Mouse (Mus musculus) regulatory T cell (primary cell): ENCODE measurements around the gene Tradd.

Experiments used
- in situ Hi-C: fragments of 300-600 bp; cut with MboI, MseI; formaldehyde crosslinking; loops from one replicate; pipeline ENCODE4 v1.15.1; 2025; ENCODE audit warnings: high pct_unique_total_duplicates

Tradd gene

GRCm38 (mm10) chr8:105264024-105264982 lies at the start of gene Tradd, which contains the start of gene Fbxl8:
TSS of gene Tradd (minus strand) at chr8:105264609.
TSS of gene Fbxl8 (plus strand) at chr8:105264648.
- in situ Hi-C loops: loop anchor here (25.0 kb wide), 1 partner anchor 627 kb away; the partner anchor contains the start of genes Ciao2b and Rrad

DNA sequence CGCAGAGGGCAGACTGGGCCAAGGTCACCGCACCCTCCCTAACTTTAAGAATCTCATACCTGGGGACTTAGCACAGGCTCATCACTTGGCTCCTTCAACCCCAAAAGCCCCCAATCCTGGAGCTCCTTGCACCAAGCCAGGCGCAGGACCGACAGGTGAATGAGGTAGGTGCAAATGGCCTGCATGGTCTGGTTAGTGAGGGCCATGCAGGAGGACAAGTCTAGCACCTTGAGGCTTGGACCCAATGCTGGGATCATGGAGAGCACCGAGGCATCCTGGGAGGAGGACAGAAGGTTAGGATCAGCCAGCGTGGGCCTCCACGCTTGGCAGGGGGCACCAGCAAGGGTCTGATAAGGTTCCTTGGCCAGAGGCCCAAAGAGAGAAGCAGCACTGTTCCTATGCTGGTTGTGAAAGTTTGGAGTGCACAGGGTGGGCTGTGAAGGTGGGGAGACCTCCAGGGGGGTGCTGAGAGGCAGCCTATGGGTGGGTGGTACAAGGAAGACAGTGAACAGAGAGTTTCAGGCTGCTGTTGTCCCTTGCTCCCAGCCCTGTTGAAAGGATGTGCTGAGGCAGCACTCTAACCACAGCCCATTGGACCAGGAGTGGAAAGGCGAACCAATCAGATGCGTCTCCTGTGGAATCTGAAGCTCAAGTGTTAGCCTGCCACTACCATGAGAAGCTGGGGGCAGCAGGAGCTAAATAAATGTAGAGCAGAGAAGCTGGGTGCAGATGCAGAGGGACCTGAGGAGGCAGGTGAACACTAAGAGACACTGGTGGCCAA lies 49.4 kb upstream of the Tradd start:
- in situ Hi-C loops: loop anchor here (10.0 kb wide), 1 partner anchor 1291 kb away; the partner anchor contains the start of gene Cdh1

DNA sequence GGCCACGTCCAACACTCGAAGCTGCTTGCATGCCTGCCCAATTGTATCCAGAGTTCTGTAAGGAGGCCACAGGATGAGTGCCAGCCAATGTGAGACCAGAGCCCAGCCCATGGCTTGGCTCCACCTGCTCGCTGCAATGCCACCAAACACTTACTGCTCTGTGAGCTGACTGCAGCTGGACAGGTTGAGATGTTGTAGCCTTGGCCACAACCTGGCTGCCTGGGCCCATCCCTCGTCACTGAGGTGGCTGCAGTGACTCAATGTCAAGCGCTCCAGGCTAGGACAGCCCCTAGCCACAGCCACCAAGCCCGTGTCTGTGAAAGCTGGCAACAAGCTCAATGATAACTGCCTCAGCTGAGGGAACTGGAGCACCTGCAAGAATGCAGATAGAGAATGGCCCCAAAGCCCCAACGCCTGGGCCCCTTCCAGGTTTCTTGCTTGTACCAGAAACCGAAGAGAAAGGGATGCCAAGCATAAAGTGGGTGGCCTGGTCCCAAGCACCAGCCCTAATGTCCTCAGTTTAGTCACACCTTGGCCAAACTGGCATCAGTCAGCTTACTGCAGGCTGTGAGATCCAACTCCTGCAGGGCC lies 48.6 kb upstream of the Tradd start:
- in situ Hi-C loops: loop anchor here (10.0 kb wide), 1 partner anchor 1292 kb away; the partner anchor contains the start of gene Cdh1

- in situ Hi-C loops: loop anchor here (10.0 kb wide), 1 partner anchor 1293 kb away; the partner anchor contains the start of gene Cdh1
Measured at GRCm38 (mm10) chr8:105311718-105312117, 47.3 kb upstream of the Tradd start.

- in situ Hi-C loops: loop anchor here (10.0 kb wide), 1 partner anchor 1295 kb away; the partner anchor contains the start of gene Cdh1
Measured at GRCm38 (mm10) chr8:105310118-105310517, 45.7 kb upstream of the Tradd start.

DNA sequence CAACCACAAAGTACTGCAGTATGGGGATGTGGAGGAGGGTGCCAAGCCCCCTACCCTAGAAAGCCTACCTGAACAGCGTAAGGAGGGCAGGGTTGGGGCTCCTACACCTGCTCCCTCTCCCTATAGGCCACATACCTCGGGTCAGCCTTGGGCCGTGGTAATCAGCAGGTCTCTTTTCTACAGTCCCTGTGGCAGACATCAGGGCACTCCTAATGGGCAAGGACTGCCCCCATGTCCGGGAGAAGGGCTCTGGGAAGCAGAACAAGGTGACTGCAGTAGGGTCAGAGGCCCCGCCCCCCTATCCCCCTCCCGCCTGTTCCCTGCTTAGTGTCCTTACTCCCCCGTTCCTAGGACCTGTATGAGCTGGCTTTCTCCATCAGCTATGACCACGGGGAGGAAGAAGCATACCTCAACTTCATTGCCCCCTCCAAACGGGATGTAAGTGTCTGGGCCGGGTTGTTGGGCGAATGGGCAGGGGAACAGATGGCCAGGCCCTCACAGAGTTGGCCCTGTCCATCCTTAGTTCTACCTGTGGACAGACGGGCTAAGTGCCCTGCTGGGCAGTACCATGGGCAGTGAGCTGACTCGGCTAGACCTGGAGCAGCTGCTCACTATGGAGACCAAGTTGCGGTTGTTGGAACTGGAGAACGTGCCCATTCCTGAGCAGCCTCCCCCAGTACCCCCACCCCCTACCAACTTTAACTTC lies 44.9 kb upstream of the Tradd start:
- in situ Hi-C loops: no loop called here

DNA sequence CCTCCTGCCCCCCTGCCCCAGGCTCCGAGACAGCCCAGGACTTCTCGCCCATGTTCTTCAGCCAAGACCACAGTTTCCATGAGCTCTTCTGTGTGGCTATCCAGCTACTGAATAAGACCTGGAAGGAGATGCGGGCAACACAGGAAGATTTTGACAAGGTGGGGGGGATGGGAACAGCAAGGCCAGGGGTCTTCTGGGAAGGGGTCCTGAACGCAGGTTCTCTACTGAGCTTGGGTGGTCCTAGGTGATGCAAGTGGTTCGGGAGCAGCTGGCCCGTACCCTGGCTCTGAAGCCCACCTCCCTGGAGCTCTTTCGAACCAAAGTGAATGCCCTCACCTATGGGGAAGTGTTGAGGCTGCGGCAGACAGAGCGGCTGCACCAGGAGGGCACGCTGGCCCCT lies 44.0 kb upstream of the Tradd start:
- in situ Hi-C loops: no loop called here

GRCm38 (mm10) chr8:105307670-105308069 lies 43.3 kb upstream of the Tradd start:
- in situ Hi-C loops: no loop called here

GRCm38 (mm10) chr8:105306146-105306691 lies 41.8 kb upstream of the Tradd start:
- in situ Hi-C loops: no loop called here

DNA sequence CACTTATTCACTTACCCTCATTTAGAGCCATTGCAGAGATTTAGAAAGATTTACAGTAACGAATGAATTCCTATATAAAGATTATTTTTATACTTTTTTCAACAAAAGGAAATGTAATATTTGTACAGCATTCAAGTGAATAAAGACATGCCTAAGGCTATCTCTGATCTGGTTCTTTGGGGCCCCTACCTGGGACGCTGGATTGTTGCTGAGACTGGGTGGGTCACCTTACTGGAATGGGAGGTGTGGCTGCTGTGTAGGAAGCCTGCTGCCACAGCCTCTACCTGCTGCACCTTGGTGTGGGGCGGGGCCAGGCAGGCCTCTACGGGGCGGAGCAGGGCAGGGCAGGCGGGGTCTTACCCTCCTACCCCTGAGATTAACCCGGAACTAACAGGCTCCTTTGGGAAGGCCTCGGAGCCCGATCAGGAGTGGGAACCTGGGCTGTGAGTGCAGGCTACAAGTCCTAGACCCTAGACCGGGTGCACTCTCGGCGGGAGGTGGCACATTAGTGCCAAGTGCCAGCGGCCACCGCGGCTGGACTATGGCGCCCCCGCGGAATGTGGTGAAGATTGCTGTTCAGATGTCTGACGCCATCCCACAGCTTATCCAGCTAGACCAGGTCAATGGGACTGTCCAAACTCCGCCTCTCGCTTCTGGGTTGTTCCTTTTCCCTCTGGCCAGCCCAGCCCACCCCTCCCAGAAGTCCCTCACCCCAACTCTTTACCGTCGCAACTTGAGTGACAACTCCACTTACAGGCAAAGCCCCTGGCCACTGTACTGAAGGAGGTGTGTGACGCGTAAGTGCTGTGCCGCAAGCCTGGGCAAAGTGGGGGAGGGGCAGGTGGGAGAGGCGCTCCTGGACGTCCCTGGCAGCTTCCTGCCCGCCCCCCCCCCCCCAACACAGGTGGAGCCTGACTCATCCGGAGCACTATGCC lies 41.1 kb upstream of the Tradd start, which contains the start of gene Elmo3:
Gene Elmo3, plus strand, starts transcription at position 391 of the 935 bp plus-strand sequence.
- in situ Hi-C loops: no loop called here

DNA sequence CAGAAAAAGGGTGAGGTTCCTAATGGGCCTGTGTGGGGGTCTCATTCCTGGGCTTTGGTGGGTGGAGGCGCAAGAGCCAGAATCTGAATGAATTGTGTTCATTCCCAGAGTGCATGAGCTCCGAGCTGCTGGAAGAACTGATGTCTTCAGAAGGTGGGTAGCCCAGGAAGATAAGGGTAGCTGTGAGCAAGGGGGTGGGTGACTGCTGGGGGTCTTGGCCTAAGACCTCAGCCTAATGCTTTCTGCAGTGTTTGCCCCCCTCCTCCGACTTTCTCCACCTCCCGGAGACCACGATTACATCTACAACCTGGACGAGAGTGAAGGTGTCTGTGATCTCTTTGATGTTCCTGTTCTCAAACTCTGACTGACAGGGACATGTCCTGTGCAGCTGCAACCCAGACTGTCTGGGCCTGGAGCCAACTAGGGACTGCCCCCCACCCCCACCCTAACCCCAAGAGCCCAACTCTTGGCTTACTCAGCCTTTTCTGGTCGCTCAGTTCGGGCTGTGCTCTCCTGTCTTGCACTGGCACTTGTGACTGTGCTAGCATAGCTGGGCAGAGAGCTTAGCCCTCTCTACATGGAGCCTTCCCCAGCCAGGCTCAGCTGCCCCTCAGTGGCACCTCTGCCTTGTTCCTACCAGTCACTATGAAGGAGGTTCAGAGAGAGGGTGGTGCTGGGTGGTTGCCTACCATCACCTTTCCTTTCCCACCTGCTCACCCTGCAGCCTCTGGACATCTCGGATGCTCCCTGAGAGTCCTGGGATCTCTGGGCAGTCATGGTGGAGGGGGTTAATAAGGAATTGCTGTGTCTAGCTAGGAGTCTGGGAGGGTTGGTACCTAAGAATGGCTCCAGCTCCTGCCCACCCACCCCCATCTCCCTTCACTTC lies 40.2 kb upstream of the Tradd start:
- in situ Hi-C loops: no loop called here

GRCm38 (mm10) chr8:105303874-105304273 lies 39.5 kb upstream of the Tradd start:
- in situ Hi-C loops: no loop called here

- in situ Hi-C loops: no loop called here
Measured at GRCm38 (mm10) chr8:105303396-105303795, 39.0 kb upstream of the Tradd start.

GRCm38 (mm10) chr8:105299962-105300361 lies 35.6 kb upstream of the Tradd start:
- in situ Hi-C loops: no loop called here

DNA sequence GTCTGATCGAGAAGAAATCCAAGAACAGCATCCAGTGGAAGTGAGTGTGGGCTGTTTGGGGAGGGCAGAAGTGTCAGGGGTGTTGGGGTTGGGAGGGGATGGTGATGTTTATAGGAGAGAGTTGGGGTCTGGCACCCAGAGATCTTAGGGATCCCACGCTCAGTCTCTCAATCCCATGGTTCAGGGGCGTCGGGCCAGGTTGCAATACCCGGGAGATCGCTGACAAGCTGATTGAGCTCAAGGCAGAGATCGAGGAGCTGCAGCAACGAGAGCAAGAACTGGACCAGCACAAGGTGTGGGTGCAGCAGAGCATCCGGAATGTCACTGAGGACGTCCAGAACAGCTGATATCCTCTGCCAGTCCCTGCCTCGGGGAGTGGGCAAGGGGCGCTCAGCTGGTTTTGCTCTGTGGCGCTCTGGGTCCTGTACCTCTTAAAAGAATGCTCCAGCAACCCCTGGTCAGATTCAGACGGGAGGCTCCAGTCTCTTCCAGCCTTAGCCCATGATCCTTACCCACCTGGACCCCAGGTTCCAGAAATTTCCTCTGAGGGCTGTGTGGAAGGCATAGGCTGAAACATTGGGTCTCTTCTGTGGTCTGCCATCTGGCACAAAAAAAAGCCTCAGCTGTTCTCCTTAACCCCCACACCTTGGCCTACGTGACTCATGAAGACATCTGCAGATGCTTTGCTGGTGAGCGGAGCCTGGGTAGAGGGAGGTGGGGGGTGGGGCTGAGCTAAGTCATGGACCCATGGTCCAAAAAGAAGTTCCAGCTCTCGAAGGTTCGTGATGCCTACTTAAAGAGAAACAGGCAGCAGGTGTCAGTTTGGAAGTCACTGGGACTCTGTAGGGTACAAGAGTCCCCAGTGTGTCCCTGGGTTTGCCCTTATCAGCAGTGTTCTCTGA lies 34.2 kb upstream of the Tradd start:
- in situ Hi-C loops: no loop called here

DNA sequence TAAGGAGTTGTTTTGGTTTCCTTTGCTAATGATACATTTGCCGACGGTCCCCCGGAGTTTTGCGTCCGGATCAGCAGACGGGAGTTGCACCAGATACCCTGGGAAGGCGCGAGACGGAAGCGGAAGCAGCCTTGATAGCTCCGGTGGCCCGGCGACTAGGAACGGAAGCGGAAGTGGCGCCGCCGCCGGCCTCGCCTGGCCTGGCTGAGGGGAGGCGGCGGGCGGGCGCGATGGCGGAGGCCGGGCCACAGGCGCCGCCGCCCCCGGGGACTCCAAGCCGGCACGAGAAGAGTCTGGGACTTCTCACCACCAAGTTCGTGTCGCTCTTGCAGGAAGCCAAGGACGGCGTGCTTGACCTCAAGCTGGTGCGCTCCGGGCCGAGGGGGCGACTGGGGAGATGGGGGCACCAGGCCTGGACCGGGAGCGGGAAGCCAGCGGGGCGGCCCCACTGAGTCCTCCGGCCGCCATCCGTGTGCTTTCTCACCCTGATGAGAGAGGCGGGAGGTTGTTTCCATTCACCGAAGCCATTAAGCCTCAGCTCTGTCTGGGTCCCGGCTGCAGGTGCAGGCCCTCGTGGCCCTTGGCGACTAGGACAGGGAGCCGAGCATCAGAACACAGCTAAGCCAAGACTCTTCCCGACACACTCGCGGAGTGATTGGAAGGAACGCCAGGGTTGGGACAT lies 33.2 kb upstream of the Tradd start, which contains the start of gene E2f4:
Gene E2f4, plus strand, starts transcription at position 153 of the 682 bp plus-strand sequence.
- in situ Hi-C loops: no loop called here
